Mouse (Mus musculus) right cerebral cortex, postnatal 25 days (tissue): ENCODE results near the gene Elf3.
"Not testable (repeated sequence)": the region's sequence is repeated elsewhere in the genome, so short reads cannot be mapped to it uniquely, and the experiment has no call there.

Source experiments
- DNase-seq: peaks from one replicate; pipeline ENCODE4 v3.0.0; 2022

The Elf3 gene

GRCm38 (mm10) chr1:135258380-135259127, at the start of gene Elf3:
Gene Elf3, minus strand, starts transcription at chr1:135258568.
- no peak for DNase-seq

GRCm38 (mm10) chr1:135290908-135291307, 32.5 kb upstream of the Elf3 start:
- DNase-seq, result no peak

- DNase-seq, result no peak
These were observed 27.9 kb upstream of the Elf3 start for GRCm38 (mm10) chr1:135286311-135286710.

- peak; percentile 80 for DNase-seq
These were observed 25.5 kb upstream of the Elf3 start, which contains the start of gene Rnpep for GRCm38 (mm10) chr1:135283826-135284291. Gene Rnpep, minus strand, starts transcription at chr1:135284084.

- peak; percentile 75 for DNase-seq
These were observed 25.0 kb upstream of the Elf3 start for GRCm38 (mm10) chr1:135283287-135283825.

- no peak for DNase-seq
These were observed 24.3 kb upstream of the Elf3 start for GRCm38 (mm10) chr1:135282536-135283286.

- no peak for DNase-seq
These were observed 23.5 kb upstream of the Elf3 start for GRCm38 (mm10) chr1:135281841-135282240.

GRCm38 (mm10) chr1:135280646-135281045, 22.3 kb upstream of the Elf3 start:
- peak; percentile 48 for DNase-seq

- DNase-seq, result no peak
These were observed 13.0 kb upstream of the Elf3 start for GRCm38 (mm10) chr1:135271371-135271770.

GRCm38 (mm10) chr1:135267663-135268446, 9.5 kb upstream of the Elf3 start:
- no peak for DNase-seq

- no peak for DNase-seq
These were observed 7.5 kb upstream of the Elf3 start for GRCm38 (mm10) chr1:135265834-135266233.

GRCm38 (mm10) chr1:135263316-135263715, 4.9 kb upstream of the Elf3 start:
- DNase-seq, result no peak

GRCm38 (mm10) chr1:135262329-135262728, 4.0 kb upstream of the Elf3 start:
- DNase-seq, result no peak

- no peak for DNase-seq
These were observed 2.6 kb upstream of the Elf3 start for GRCm38 (mm10) chr1:135260931-135261330.

- peak; percentile 36 for DNase-seq
These were observed 714 bp upstream of the Elf3 start for GRCm38 (mm10) chr1:135259128-135259436.

GRCm38 (mm10) chr1:135256299-135256698, 2.1 kb downstream of the Elf3 start:
- DNase-seq, result no peak

- no peak for DNase-seq
These were observed 5.5 kb downstream of the Elf3 start for GRCm38 (mm10) chr1:135252854-135253253.

- DNase-seq, result no peak
These were observed 7.0 kb downstream of the Elf3 start for GRCm38 (mm10) chr1:135251405-135251804.

GRCm38 (mm10) chr1:135250706-135251105, 7.7 kb downstream of the Elf3 start:
- DNase-seq, result no peak

GRCm38 (mm10) chr1:135248434-135248850, 9.9 kb downstream of the Elf3 start:
- peak; percentile 53 for DNase-seq

- DNase-seq, result no peak
These were observed 14.4 kb downstream of the Elf3 start for GRCm38 (mm10) chr1:135244014-135244413.

GRCm38 (mm10) chr1:135240206-135240605, 18.2 kb downstream of the Elf3 start:
- not testable (repeated sequence) for DNase-seq
